Mouse (Mus musculus) stomach, postnatal 0 days (tissue): Measurements from ENCODE around the gene Lingo2.

ENCODE experiments used
- CTCF ChIP-seq: IDR thresholded peaks from 2 replicates; pipeline ENCODE4 v1.5.1; 2016; ENCODE audit warnings: antibody characterized with exemption, low read depth, mild to moderate bottlenecking, moderate library complexity
- EP300 ChIP-seq: optimal IDR thresholded peaks from 2 replicates; pipeline ENCODE3; 2016; ENCODE audit warnings: antibody characterized with exemption

DNA sequence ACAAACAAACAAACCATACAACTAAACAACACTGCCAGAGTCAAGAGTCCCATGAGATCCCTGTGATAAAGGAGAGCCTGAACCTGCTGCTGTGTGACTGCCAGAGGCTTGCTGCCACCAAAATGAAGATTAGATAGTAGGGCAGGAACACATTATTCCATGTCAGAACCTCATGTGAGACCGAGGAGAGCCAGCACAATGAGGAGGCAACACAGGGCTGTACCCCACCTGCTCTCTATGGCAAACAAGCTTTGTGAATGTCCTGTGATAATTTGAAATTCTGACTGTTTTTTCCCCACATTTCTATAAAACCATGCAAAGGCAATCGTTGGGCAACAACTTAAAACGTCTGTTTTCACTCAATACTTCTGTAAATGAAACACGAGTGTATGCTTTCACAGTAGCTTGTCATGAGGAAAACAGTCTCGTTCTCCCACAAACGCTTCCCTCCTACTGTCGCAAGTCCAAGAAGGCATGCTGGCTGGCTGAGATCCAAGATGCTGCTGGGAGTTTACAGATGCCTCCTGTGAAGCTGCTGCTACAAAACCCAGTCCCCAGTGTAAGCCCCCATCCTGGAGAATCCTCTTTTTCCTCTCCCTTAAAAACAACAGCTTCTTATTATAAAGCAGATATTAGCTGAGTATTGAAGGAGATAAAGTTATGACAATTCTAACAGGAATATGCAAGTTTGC lies 765.2 kb downstream of the Lingo2 start:
- TF ChIP-seq CTCF (no peak), EP300 (no peak)
